Mouse (Mus musculus): ENCODE results near the gene P3h4.

GRCm38 (mm10) chr11:100385016-100385415, 29.6 kb downstream of the P3h4 start:
- TF ChIP-seq EP300 (IDR thresholded peaks at IDR 0.05; ENCODE audit: low read depth) = no peak
- no peak for TF ChIP-seq CTCF (IDR thresholded peaks at IDR 0.05; ENCODE audit: low read depth)

Data from liver, postnatal 0 days (tissue).